Mouse (Mus musculus): ENCODE results near the gene Gm3448.
"Not testable (repeated sequence)": the region's sequence is repeated elsewhere in the genome, so short reads cannot be mapped to it uniquely, and the experiment has no call there.

DNA sequence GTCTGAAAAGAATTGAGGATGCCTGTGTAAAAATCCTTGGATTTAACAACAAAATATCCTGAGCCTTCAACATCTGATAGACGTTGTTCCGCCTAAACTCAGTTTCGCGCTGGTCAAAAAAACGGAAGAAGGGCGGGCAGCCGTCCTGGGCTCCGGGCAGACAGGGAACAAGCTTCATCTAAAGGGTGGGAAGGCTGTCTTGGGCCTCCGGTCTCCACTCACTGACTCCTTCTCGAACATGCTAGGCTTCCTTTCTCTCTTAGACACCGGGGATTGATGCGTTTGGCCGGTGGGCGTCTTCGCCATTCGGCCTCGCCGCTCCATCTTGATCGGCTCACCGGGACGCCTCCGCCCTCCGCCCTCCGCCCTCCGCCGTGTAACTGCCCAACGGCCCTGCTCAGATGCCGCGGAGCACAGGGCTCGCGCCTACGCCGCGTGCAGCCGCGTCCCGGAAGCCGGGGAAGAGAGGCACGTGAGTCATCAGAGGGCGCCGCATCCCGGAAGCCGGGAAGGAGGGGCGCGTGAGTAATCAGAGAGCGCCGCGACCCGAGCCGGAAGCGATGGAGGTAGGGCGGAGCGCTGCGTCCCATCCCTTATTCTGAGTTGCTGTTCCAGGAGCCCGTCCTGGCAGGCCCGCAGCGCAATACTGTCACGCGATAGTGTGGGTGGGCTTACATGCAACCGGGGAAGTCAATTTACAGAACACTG, 31.5 kb downstream of the Gm3448 start, which contains the start of gene Gm3435:
- TF ChIP-seq EP300, CTCF (IDR thresholded peaks at IDR 0.05; ENCODE audit: low read depth): not testable (repeated sequence)

All from heart, postnatal 0 days (tissue).